Mouse (Mus musculus): Measurements from ENCODE around the gene Grin2d. TPM values are rescaled to one million over a fixed set of nuclear protein-coding genes. Genes with fewer than 3 reads are reported as not detected.

Gene Grin2d
- polyA plus RNA-seq (2014; fragmentation: Illumina TruSeq; extraction: RNeasy Lipid Tissue Mini Kit (QIAGEN cat#74804); ENCODE audit: low read depth, low replicate concordance) = 0.99 TPM

DNA sequence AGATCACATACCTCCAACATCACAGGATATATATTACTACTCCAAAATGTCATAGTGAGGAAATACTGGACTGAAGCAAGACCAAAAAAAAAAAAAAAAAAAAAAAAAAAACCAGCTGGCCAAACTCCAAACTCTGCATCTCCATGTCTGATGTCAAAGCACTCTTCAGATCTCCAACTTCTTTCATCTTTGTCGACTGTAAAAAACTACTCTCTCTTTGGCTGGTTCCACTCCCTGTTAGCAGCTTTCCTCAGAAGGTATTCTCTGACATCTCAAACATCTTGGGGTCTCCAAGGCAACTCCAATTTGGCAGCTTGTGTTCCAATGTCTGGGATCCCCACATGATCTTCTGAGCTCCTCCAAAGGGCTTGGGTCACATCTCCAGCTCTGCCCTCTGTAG is at the start of gene Grin2d:
Gene Grin2d (minus strand): TSS at position 101 of the 400 bp plus-strand sequence.

GRCm38 (mm10) chr7:45923762-45924428 is 45.7 kb upstream of the Grin2d start, which contains the start of gene Ccdc114:
Gene Ccdc114, plus strand, starts transcription at chr7:45924072.

DNA sequence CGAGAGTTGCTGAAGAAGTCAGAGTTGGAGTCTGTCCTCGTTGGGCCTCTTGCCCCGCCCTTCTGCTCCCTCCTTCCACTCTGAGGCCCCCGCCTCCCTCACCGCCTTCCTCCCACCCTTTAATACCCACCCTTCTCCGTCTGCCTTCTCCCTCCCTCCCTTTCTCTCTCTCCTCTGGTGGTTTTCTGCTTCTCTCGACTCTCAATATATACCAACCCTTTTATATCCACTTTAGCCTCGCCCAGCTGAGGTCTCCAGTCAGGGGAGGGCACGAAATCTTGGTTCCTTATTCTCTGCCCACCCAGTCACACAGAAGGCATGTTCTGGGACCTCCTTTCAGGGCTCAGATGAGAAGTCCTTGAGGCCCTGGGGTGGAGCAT is 43.1 kb upstream of the Grin2d start, which contains the start of gene Emp3:
Gene Emp3 (minus strand): TSS at position 163 of the 380 bp plus-strand sequence.

GRCm38 (mm10) chr7:45896517-45897257 is 18.5 kb upstream of the Grin2d start, which contains the start of the genes Syngr4 and Tmem143:
Gene Syngr4, minus strand, starts transcription at chr7:45896714.
Gene Tmem143, plus strand, starts transcription at chr7:45896941.

DNA sequence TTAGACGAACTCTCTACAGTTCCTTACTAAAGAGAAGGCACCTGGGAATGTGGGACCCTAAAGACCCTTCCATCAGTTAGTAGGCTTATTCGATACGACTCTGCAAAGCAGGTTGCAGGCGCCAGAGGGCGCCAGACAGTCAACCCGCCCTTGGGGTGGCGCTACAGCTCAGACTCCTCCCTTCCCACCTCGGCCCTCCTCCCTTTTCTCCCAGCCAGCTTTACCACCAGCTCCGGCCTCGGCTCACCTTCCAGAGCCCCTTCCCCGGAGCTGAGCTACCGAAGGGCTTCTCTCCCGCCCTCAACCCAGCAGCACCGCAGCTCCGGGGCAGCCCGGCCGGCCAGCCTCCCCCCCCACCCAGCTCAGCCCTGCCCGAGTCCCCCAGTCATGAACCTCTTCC is 5.6 kb downstream of the Grin2d start, which contains the start of gene Kdelr1:
Gene Kdelr1 (plus strand): TSS at position 149 of the 400 bp plus-strand sequence.

GRCm38 (mm10) chr7:45830427-45831127 is 47.6 kb downstream of the Grin2d start, which contains the start of gene Grwd1:
Gene Grwd1, minus strand, starts transcription at chr7:45830944.

GRCm38 (mm10) chr7:45824598-45824997 is 53.6 kb downstream of the Grin2d start, which contains the start of gene Kcnj14:
Gene Kcnj14, minus strand, starts transcription at chr7:45824782.

DNA sequence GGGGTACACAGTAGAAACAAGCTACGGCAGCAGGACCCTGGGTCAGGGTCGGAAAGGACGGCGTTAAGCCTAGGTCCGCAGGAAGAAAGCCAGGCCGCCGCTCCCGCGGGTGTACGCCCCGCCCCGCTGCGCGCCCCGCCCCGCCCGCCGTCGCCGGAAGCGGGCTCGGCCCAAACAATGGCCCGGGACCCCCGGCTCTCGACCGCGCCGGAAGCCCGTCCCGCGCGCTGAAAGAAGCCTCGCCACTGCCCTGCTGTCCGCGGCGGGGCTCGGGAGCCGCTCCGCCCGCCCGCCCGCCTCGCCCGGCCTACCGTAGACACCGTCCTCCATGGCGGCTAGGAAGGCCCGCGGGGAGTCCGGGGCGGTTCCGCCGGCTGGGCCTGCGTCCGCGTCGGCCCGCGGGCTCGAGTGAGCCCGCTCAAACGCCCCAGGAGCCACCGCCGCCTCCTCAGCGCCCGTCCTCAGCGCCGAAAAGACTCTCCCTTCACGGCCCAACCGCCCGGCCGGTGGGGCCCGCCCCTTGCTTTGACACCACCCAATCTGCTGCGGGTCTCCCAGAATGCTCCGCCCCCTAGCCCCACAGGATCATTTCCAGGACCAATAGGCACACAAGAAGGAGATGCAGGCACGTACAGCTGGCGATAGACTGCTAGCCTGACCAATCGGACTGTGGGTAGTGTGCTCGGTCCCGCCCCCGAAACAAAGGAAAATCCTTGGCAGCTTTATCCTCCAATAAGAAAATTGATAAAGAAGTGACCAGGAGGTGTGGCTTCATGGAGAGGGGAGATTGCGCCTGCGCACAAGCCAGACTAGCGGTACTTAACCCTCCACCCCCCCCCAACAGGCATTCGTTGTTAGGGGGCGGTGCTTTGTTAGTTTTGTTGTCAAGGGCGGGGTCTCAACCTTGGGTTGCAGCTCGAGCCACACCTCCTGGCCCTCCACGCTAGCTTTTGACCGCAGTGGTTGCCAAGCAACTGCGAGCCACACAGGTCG is 64.1 kb downstream of the Grin2d start, which contains the start of gene Cyth2:
Gene Cyth2 (minus strand): TSS at position 795 of the 993 bp plus-strand sequence.

DNA sequence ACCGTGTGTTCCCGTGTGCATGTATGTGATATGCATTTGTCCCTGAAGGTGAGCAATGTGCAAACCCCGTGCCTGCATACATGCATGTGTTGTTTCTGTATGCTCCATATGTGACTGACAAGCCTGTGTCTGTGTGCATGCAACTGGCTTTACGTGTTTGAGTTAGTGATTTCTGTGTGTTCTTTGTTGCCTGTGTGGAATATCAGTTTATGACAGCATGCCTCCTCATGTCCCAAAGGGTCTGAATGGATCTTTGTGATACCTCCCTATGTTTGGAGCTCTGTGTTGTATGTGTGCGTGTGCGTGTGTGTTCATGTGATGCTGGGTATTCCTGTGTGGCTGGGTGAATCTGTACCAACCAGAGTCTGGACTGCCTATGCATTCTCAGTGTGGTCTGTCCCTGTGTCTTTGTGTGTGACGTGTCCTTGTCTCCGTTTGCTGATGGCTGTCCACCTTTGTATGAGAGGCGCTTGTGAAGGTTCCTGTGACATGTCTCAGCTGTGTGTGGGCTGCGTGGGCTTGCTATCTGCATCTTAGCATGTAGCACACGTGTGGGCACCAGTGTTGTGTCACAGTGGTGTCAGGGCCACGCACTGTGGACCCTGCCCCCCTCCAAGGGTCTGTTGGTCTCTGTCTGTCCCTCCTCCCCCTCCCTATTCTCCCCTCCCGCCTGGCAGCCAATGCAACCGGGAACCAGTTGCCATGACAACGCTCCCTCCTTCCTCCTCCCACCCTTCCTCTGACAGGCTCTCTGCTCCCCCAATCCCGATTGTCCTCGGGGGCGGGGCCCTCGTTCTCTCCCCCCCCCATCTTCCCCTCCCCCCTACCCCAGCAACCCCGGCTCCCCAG is 93.4 kb downstream of the Grin2d start, which contains the start of gene Sult2b1:
Gene Sult2b1 (minus strand): TSS at position 146 of the 849 bp plus-strand sequence.

DNA sequence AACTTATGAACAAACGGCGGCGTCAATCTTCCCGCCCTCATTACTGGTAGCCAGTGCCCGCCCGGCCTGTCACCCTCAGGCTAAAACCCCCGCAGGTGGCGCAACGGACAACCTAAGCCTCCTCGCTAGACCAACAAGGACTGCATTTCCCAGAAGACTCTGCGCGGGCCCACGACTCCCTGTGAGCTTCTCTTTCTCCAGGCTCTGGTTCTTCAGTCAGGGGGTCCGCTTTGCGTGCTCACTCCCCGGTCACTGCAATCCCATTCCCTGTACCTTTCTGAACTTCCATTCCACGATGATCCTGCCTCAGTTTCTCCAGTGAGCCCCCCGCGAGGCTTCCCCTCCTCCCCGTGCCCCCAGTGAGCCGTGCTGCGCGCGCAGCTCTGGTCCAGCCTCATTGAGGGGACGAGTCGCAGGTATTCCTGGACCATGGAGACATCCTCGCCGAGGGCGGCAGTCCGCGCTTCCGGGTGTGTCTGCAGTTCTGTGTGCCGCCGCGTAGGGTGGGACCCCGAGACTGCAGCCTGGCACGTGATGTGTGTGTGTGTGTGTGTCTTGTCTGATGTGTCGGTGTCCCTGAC is 94.6 kb downstream of the Grin2d start, which contains the start of gene Lmtk3:
Gene Lmtk3 (plus strand): TSS at position 228 of the 581 bp plus-strand sequence.

Other genes with a start within 250 kb of the Grin2d start
- gene Mamstr, start 238.4 kb downstream of the Grin2d start, polyA plus RNA-seq (2014; fragmentation: Illumina TruSeq; extraction: RNeasy Lipid Tissue Mini Kit (QIAGEN cat#74804); ENCODE audit: low read depth, low replicate concordance) = 0.11 TPM
- 0.17 TPM for gene Fut2, start 212.0 kb downstream of the Grin2d start, polyA plus RNA-seq (2014; fragmentation: Illumina TruSeq; extraction: RNeasy Lipid Tissue Mini Kit (QIAGEN cat#74804); ENCODE audit: low read depth, low replicate concordance)
- not detected for gene Ntn5, start 194.4 kb downstream of the Grin2d start, polyA plus RNA-seq (2014; fragmentation: Illumina TruSeq; extraction: RNeasy Lipid Tissue Mini Kit (QIAGEN cat#74804); ENCODE audit: low read depth, low replicate concordance)
- gene Sec1, start 184.0 kb downstream of the Grin2d start, polyA plus RNA-seq (2014; fragmentation: Illumina TruSeq; extraction: RNeasy Lipid Tissue Mini Kit (QIAGEN cat#74804); ENCODE audit: low read depth, low replicate concordance) = 1.2 TPM
- gene Car11, start 178.5 kb downstream of the Grin2d start, polyA plus RNA-seq (2014; fragmentation: Illumina TruSeq; extraction: RNeasy Lipid Tissue Mini Kit (QIAGEN cat#74804); ENCODE audit: low read depth, low replicate concordance) = not detected
- 2.3 TPM for gene Dbp, start 173.3 kb downstream of the Grin2d start, polyA plus RNA-seq (2014; fragmentation: Illumina TruSeq; extraction: RNeasy Lipid Tissue Mini Kit (QIAGEN cat#74804); ENCODE audit: low read depth, low replicate concordance)
- gene Rpl18, start 162.9 kb downstream of the Grin2d start, polyA plus RNA-seq (2014; fragmentation: Illumina TruSeq; extraction: RNeasy Lipid Tissue Mini Kit (QIAGEN cat#74804); ENCODE audit: low read depth, low replicate concordance) = 0.69 TPM
- 0.57 TPM for gene Sphk2, start 160.4 kb downstream of the Grin2d start, polyA plus RNA-seq (2014; fragmentation: Illumina TruSeq; extraction: RNeasy Lipid Tissue Mini Kit (QIAGEN cat#74804); ENCODE audit: low read depth, low replicate concordance)
- 23.8 TPM for gene Fam83e, start 157.2 kb downstream of the Grin2d start, polyA plus RNA-seq (2014; fragmentation: Illumina TruSeq; extraction: RNeasy Lipid Tissue Mini Kit (QIAGEN cat#74804); ENCODE audit: low read depth, low replicate concordance)
- 0.35 TPM for gene Spaca4, start 152.6 kb downstream of the Grin2d start, polyA plus RNA-seq (2014; fragmentation: Illumina TruSeq; extraction: RNeasy Lipid Tissue Mini Kit (QIAGEN cat#74804); ENCODE audit: low read depth, low replicate concordance)
- gene Lmtk3, start 94.6 kb downstream of the Grin2d start, polyA plus RNA-seq (2014; fragmentation: Illumina TruSeq; extraction: RNeasy Lipid Tissue Mini Kit (QIAGEN cat#74804); ENCODE audit: low read depth, low replicate concordance) = not detected
- gene Sult2b1, start 93.7 kb downstream of the Grin2d start, polyA plus RNA-seq (2014; fragmentation: Illumina TruSeq; extraction: RNeasy Lipid Tissue Mini Kit (QIAGEN cat#74804); ENCODE audit: low read depth, low replicate concordance) = 2.8 TPM
- gene Cyth2, start 63.8 kb downstream of the Grin2d start, polyA plus RNA-seq (2014; fragmentation: Illumina TruSeq; extraction: RNeasy Lipid Tissue Mini Kit (QIAGEN cat#74804); ENCODE audit: low read depth, low replicate concordance) = 69.6 TPM
- gene Kcnj14, start 53.6 kb downstream of the Grin2d start, polyA plus RNA-seq (2014; fragmentation: Illumina TruSeq; extraction: RNeasy Lipid Tissue Mini Kit (QIAGEN cat#74804); ENCODE audit: low read depth, low replicate concordance) = not detected
- gene Grwd1, start 47.4 kb downstream of the Grin2d start, polyA plus RNA-seq (2014; fragmentation: Illumina TruSeq; extraction: RNeasy Lipid Tissue Mini Kit (QIAGEN cat#74804); ENCODE audit: low read depth, low replicate concordance) = 1.2 TPM
- 20.4 TPM for gene Kdelr1, start 5.6 kb downstream of the Grin2d start, polyA plus RNA-seq (2014; fragmentation: Illumina TruSeq; extraction: RNeasy Lipid Tissue Mini Kit (QIAGEN cat#74804); ENCODE audit: low read depth, low replicate concordance)
- gene Syngr4, start 18.3 kb upstream of the Grin2d start, polyA plus RNA-seq (2014; fragmentation: Illumina TruSeq; extraction: RNeasy Lipid Tissue Mini Kit (QIAGEN cat#74804); ENCODE audit: low read depth, low replicate concordance) = 46.7 TPM
- 0.35 TPM for gene Tmem143, start 18.6 kb upstream of the Grin2d start, polyA plus RNA-seq (2014; fragmentation: Illumina TruSeq; extraction: RNeasy Lipid Tissue Mini Kit (QIAGEN cat#74804); ENCODE audit: low read depth, low replicate concordance)
- 1.3 TPM for gene Emp3, start 43.0 kb upstream of the Grin2d start, polyA plus RNA-seq (2014; fragmentation: Illumina TruSeq; extraction: RNeasy Lipid Tissue Mini Kit (QIAGEN cat#74804); ENCODE audit: low read depth, low replicate concordance)
- gene Ccdc114, start 45.7 kb upstream of the Grin2d start, polyA plus RNA-seq (2014; fragmentation: Illumina TruSeq; extraction: RNeasy Lipid Tissue Mini Kit (QIAGEN cat#74804); ENCODE audit: low read depth, low replicate concordance) = 2.9 TPM
- not detected for gene Abcc6, start 151.9 kb upstream of the Grin2d start, polyA plus RNA-seq (2014; fragmentation: Illumina TruSeq; extraction: RNeasy Lipid Tissue Mini Kit (QIAGEN cat#74804); ENCODE audit: low read depth, low replicate concordance)
- gene Nomo1, start 155.3 kb upstream of the Grin2d start, polyA plus RNA-seq (2014; fragmentation: Illumina TruSeq; extraction: RNeasy Lipid Tissue Mini Kit (QIAGEN cat#74804); ENCODE audit: low read depth, low replicate concordance) = 6.3 TPM
- gene Kcnj11, start 222.4 kb upstream of the Grin2d start, polyA plus RNA-seq (2014; fragmentation: Illumina TruSeq; extraction: RNeasy Lipid Tissue Mini Kit (QIAGEN cat#74804); ENCODE audit: low read depth, low replicate concordance) = 0.25 TPM